Mouse (Mus musculus): ENCODE measurements around the gene Exd2. TPM values are rescaled to one million over a fixed set of nuclear protein-coding genes. Genes with fewer than 3 reads are reported as not detected.

Gene Exd2
- polyA plus RNA-seq, 1 experiment from 2014 or later: 52.7 TPM

GRCm38 (mm10) chr12:80504718-80505117 is 41.8 kb downstream of the Exd2 start:
- no peak overlapping the region for H3K27ac ChIP-seq
- H3K36me3 ChIP-seq (replicated peaks): no peaks in the 10 kb centered on the region
- no peak overlapping the region for H3K9ac ChIP-seq
- H3K4me1 ChIP-seq: peaks cover 8% of the 10 kb centered on the region; the same call in 1 of the 2 replicates
- H3K9me3 ChIP-seq: no peaks in the 10 kb centered on the region
- no peaks in the 10 kb centered on the region for H3K27me3 ChIP-seq
- H3K4me3 ChIP-seq (replicated peaks): no peak overlapping the region
- ATAC-seq (ENCODE audit: low FRiP score): no peak
- no peak overlapping the region for H3K4me2 ChIP-seq
- WGBS: 84% methylated on average over 5 of the region's 5 CpGs

DNA sequence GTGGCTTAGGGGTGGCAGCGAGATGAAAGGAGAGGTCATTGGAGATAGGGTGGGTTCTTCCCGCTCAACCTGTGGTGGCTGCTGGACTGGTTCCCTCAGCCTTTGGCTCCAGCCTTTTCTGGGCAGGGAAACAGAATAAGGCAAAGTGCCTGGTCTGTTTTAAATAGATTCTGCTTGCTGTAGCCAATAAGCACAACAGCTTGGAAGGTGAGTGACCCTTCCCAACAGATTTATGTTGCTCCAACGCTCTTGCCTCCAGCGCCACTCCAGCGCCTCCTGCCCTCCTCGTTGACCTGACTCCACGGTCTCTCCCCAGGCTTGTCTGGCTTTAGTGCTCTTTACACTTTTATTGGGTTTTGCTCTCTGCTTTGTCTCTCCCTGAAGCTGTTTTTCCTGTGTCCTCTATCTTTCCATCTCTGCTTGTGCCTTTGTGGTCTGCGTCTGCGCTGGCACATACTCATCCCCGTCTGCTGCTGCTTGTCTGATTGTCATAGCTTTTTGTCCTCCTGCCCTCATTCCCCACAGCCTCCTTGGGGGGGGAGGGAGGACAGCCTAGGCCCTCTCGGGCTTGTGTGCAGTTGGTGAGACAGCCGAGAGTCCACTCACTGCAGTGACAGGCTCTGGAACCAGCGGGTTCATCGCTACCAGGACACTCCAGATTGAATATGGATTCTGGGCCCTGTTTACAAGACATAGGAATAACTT is 44.3 kb downstream of the Exd2 start:
- H3K4me3 ChIP-seq (replicated peaks): no peak overlapping the region
- no peaks in the 10 kb centered on the region for H3K9me3 ChIP-seq
- WGBS: 67% methylated on average over 14 of the region's 14 CpGs
- no peak for ATAC-seq (ENCODE audit: low FRiP score)
- H3K27ac ChIP-seq: no peak overlapping the region
- H3K4me2 ChIP-seq: no peak overlapping the region
- H3K36me3 ChIP-seq (replicated peaks): no peaks in the 10 kb centered on the region
- no peak overlapping the region for H3K9ac ChIP-seq
- H3K27me3 ChIP-seq: no peaks in the 10 kb centered on the region
- peaks cover 8% of the 10 kb centered on the region; the same call in 1 of the 2 replicates for H3K4me1 ChIP-seq

DNA sequence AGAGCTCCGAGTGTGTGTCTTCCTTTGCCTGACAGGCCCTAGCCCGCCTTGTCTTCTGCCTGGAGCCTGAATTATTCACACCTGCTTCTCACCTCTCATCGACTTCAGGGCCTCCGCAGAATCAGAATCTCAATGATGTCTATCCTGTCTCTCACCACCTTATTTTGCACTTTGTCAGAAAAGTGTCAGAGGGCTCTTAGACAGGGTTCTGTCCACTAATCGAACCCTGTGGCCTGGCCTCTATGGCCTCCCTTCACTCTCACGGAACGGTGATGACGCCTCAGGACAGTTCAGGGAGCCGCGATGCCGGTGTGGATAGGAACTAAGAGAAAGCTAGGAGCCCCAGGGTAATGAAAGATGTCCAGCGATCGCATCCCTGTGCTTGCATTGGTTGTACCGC is 55.1 kb downstream of the Exd2 start, which contains the start of gene Galnt16:
Gene Galnt16 (plus strand): TSS at position 301 of the 400 bp plus-strand sequence.
- Histone ChIP-seq H3K27me3 (peaks cover 44% of the 10 kb centered on the region), H3K9ac (peak within 1 kb of the TSS; percentile 80), H3K4me1 (peaks cover 30% of the 10 kb centered on the region), H3K27ac (peak within 1 kb of the TSS; percentile 85), H3K4me3 (replicated peaks) (peak within 1 kb of the TSS; percentile 69), H3K9me3 (no peaks in the 10 kb centered on the region), H3K36me3 (replicated peaks) (no peaks in the 10 kb centered on the region), H3K4me2 (peak within 1 kb of the TSS; percentile 87)
- 5% methylated on average over 14 of the region's 14 CpGs for WGBS
- no peak for ATAC-seq (ENCODE audit: low FRiP score)

- H3K36me3 ChIP-seq (replicated peaks): no peaks in the 10 kb centered on the region
- H3K4me2 ChIP-seq: peak overlapping the region; percentile 87
- under 1% methylated on average over 25 of the region's 25 CpGs for WGBS
- H3K4me3 ChIP-seq (replicated peaks): peak overlapping the region; percentile 69
- peaks cover 44% of the 10 kb centered on the region for H3K27me3 ChIP-seq
- no peaks in the 10 kb centered on the region for H3K9me3 ChIP-seq
- H3K27ac ChIP-seq: peak overlapping the region; percentile 85
- ATAC-seq (ENCODE audit: low FRiP score): peak; percentile 59; the same call in 1 of the 2 replicates
- peak overlapping the region; percentile 80 for H3K9ac ChIP-seq
- H3K4me1 ChIP-seq: peaks cover 31% of the 10 kb centered on the region
Observed at GRCm38 (mm10) chr12:80518393-80518756, 55.5 kb downstream of the Exd2 start.

- Histone ChIP-seq H3K36me3 (replicated peaks) (no peaks in the 10 kb centered on the region), H3K4me1 (peaks cover 38% of the 10 kb centered on the region), H3K9ac (peak overlapping the region; percentile 80), H3K27me3 (peaks cover 44% of the 10 kb centered on the region), H3K4me3 (replicated peaks) (peak overlapping the region; percentile 69), H3K9me3 (no peaks in the 10 kb centered on the region), H3K4me2 (peak overlapping the region; percentile 87), H3K27ac (peak overlapping the region; percentile 85)
- WGBS: under 1% methylated on average over 68 of the region's 90 CpGs
- peak; percentile 84 for ATAC-seq (ENCODE audit: low FRiP score)
Observed at GRCm38 (mm10) chr12:80518757-80519620, 56.1 kb downstream of the Exd2 start.

- peaks cover 43% of the 10 kb centered on the region for H3K27me3 ChIP-seq
- H3K4me1 ChIP-seq: peaks cover 44% of the 10 kb centered on the region
- H3K36me3 ChIP-seq (replicated peaks): no peaks in the 10 kb centered on the region
- H3K27ac ChIP-seq: peak overlapping the region; percentile 85
- H3K9ac ChIP-seq: peak overlapping the region; percentile 80
- H3K4me2 ChIP-seq: peak overlapping the region; percentile 87
- peak; percentile 66 for ATAC-seq (ENCODE audit: low FRiP score)
- H3K4me3 ChIP-seq (replicated peaks): peak overlapping the region; percentile 69
- WGBS: 1% methylated on average over 43 of the region's 43 CpGs
- no peaks in the 10 kb centered on the region for H3K9me3 ChIP-seq
Observed at GRCm38 (mm10) chr12:80519621-80520332, 56.9 kb downstream of the Exd2 start.

DNA sequence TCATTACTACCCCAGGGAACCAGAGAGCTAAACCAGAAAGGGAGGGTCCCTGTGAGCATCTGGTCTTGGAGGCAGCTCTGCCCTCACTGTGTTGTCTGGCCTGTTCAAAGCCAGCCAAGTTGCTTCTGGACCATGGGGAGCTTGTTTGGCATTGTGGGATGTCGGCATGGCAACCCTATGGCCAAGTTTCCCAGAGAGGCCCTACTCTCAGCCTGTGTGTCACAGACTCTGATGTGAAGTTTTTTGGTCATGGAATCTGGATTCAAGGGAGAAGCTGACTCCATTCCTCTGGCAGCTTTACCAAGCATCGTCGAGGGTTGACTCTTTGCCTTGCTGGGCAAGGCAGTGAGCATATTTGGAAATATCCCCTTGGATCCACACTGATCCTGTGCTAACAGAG is 59.1 kb downstream of the Exd2 start:
- Histone ChIP-seq H3K4me3 (replicated peaks) (no peak overlapping the region), H3K9ac (0 out of 2 replicates have a peak overlapping the region, but pooled peaks have one; percentile 7)

DNA sequence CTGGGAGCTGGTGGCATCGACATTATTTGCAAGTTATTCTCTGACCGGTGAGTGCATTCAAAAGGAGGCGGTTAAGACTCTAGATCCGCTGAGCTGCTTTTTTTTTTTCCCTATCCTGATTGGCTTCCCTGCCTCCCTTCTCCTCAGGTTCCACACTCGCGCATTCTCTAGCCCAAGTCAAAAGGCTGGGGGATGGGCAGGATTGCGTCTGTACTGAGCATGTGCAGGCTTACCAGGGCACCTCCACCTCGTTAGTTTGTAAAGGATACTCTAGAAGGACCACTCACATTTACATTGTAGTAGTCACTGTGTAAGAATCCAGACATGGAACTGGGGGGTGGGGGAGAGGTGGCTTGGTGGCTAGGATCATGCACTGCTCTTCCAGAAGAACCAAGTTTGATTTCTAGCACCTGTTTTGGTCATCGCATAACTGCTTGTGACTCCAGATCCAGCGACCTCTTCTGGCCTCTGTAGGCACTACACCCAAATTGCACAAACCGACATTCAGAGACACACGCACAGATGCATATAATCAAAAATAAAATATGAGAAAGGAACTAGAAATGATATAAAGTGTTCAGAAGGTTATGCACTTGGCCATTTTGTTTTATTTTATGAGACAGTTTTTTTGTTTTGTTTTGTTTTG is 61.5 kb downstream of the Exd2 start:
- Histone ChIP-seq H3K9me3 (no peaks in the 10 kb centered on the region), H3K36me3 (replicated peaks) (no peaks in the 10 kb centered on the region), H3K27ac (peak overlapping the region; percentile 16; the same call in 1 of the 2 replicates), H3K4me1 (peaks cover 75% of the 10 kb centered on the region), H3K4me2 (no peak overlapping the region), H3K9ac (no peak overlapping the region), H3K27me3 (peaks cover 12% of the 10 kb centered on the region), H3K4me3 (replicated peaks) (no peak overlapping the region)
- 22% methylated on average over 12 of the region's 12 CpGs for WGBS
- no peak for ATAC-seq (ENCODE audit: low FRiP score)

More for the DNA sequence above, 59.1 kb downstream of the Exd2 start:
- Histone ChIP-seq H3K27me3 (peaks cover 23% of the 10 kb centered on the region), H3K9me3 (no peaks in the 10 kb centered on the region), H3K4me2 (no peak overlapping the region), H3K27ac (peak overlapping the region; percentile 4; the same call in 1 of the 2 replicates), H3K36me3 (replicated peaks) (no peaks in the 10 kb centered on the region), H3K4me1 (peaks cover 63% of the 10 kb centered on the region)
- WGBS: 73% methylated on average over 3 of the region's 3 CpGs
- no peak for ATAC-seq (ENCODE audit: low FRiP score)

GRCm38 (mm10) chr12:80525513-80525912 is 62.6 kb downstream of the Exd2 start:
- Histone ChIP-seq H3K4me1 (peaks cover 69% of the 10 kb centered on the region), H3K9ac (no peak overlapping the region), H3K27me3 (peaks cover 11% of the 10 kb centered on the region), H3K36me3 (replicated peaks) (no peaks in the 10 kb centered on the region), H3K27ac (peak overlapping the region; percentile 62), H3K9me3 (no peaks in the 10 kb centered on the region), H3K4me2 (peak overlapping the region; percentile 1; the same call in 1 of the 2 replicates), H3K4me3 (replicated peaks) (no peak overlapping the region)
- peak; percentile 72; the same call in 1 of the 2 replicates for ATAC-seq (ENCODE audit: low FRiP score)
- WGBS: 2% methylated on average over 7 of the region's 7 CpGs

DNA sequence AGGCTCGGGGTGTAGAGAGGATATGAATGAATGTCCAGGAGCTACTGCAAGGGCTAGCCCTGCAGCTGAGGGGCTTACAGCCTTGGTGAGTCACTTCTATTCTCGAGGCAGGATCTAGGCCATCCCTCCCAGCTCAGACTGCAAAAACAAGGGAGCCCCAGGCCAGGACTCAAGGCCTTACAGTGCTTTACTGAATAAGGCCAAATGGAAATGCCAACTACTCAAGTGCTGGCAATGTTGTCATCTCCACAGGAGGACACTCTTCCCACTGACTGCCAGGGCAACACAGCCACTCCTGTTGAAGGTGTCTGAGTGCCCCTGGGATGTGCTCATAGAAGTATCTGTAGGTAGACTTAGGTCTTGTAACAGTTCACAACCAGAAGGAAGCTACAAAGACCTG is 63.6 kb downstream of the Exd2 start:
- Histone ChIP-seq H3K4me1 (peaks cover 59% of the 10 kb centered on the region), H3K36me3 (replicated peaks) (no peaks in the 10 kb centered on the region), H3K4me2 (no peak overlapping the region), H3K27me3 (peaks cover 1% of the 10 kb centered on the region), H3K9ac (no peak overlapping the region), H3K4me3 (replicated peaks) (no peak overlapping the region), H3K9me3 (no peaks in the 10 kb centered on the region), H3K27ac (peak overlapping the region; percentile 62; the same call in 1 of the 2 replicates)
- ATAC-seq (ENCODE audit: low FRiP score): no peak
- 65% methylated on average over 2 of the region's 2 CpGs for WGBS

GRCm38 (mm10) chr12:80527727-80528389 is 65.0 kb downstream of the Exd2 start:
- Histone ChIP-seq H3K27me3 (no peaks in the 10 kb centered on the region; the same call in 1 of the 2 replicates), H3K27ac (peak overlapping the region; percentile 65), H3K9ac (no peak overlapping the region), H3K4me2 (peak overlapping the region; percentile 4; the same call in 1 of the 2 replicates), H3K36me3 (replicated peaks) (no peaks in the 10 kb centered on the region), H3K4me3 (replicated peaks) (no peak overlapping the region), H3K4me1 (peaks cover 50% of the 10 kb centered on the region), H3K9me3 (no peaks in the 10 kb centered on the region)
- no peak for ATAC-seq (ENCODE audit: low FRiP score)
- WGBS: 70% methylated on average over 5 of the region's 5 CpGs

Measured in forebrain, embryonic 12.5 days (tissue).